Mouse (Mus musculus) urinary bladder, postnatal 25 days (tissue): ENCODE measurements around the gene Arid5b.

Source experiments
- DNase-seq: peaks from one replicate; pipeline ENCODE4 v3.0.0; 2022; ENCODE audit warnings: low spot score

Gene Arid5b

DNA sequence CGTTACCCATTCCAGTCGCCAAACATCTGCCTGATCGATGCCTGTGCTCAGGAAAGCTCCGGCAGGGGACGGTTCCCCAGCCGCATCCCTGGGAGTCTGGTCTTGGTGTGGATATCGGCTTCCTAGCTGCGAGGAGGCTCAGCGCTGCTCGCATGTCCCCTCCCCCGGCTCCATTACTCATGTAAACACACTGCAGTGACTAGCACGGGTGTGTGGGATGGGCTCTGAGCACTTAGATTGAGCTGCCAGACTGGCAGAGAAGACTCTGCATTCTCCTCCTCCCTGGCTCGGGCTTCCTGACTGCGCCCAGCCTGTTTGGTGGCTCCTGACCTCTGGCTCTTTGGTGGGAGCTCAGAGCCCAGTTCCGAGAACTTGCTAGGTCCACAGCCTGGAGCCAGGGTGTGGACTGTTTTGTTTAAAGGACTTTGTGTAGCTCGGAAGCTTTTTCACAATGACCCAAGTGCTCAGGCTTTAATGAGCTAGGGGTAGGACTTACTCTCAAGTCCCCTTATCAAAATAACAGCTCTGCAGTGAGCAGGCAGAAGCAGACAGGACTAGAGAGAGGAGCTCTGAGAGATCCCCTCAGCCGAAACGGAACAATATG, 142.0 kb downstream of the Arid5b start:
- DNase-seq: peak; percentile 65

DNA sequence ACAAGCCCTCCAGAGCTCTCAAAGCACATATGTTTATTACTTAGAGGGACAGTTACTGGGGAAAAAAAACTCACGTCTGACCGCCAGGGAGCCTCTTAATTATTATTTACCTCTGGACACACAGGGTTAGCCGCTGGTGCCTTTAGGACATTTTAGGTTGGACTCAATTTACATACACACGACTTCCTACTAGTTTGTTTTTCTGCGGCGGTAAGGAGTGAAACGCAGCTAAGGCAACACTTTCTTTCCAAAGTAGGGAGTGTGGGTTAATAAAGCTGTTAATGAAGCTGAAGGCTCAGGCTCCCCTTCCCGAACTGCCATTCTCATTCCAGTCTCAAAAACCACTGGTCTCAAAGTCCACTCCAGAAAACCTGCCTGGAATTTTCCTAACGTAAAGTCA, 142.5 kb downstream of the Arid5b start:
- no peak for DNase-seq

DNA sequence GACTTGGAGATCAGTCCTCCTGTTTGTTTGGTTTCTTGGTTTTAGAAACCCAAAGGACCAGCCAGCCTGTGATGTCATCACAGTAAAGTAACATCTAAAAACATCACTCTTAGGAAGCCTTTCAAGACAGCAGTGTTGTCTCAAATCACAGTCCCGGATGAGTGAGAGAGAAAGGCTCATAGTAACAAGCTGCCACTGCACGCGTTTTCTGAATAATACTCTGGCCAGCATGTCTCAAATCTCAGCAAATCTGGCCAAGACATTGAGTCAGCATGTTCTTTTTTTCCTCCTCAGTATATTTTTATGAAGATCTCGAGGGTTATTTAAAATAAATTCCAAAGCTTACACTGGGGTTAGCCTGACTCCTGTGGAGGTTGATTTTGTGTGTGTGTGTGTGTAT, 143.1 kb downstream of the Arid5b start:
- no peak for DNase-seq

DNA sequence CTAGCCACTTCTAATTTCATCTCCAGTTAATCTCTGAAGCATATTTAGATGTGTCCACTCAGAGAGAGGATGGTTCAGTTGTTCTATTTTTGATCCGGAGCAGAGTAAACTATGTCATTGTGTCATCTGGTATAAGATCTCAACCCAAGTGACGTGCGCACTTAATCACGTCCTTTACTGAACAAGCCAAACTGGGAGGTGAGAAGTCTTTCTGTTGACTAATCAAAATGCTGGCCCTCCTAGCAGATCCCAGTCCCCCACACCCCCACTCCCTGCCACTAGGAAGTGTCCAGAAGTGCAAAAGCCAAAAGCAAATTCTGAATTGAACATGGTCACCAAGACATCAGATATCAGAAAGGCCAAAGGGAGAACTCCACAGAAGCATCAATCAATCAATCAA, 144.0 kb downstream of the Arid5b start:
- no peak for DNase-seq

DNA sequence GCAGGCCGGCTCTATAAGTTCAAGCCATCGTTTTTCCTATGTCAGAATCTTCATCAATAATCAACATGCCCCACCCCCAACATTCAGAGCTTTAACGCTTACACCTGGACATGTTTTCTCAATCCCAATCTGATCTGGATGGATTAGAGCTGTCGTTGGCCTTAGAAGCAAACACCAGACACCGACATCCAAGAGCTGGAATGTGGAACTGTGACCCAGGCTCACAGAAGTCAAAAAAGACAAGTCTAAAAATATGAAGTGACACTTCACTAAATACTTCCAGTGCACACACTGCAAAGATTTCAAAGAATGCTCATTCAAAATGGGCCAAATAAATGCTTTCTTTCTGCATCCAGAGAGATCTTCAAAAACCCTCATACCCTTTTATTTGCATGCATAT, 144.5 kb downstream of the Arid5b start:
- no peak for DNase-seq

DNA sequence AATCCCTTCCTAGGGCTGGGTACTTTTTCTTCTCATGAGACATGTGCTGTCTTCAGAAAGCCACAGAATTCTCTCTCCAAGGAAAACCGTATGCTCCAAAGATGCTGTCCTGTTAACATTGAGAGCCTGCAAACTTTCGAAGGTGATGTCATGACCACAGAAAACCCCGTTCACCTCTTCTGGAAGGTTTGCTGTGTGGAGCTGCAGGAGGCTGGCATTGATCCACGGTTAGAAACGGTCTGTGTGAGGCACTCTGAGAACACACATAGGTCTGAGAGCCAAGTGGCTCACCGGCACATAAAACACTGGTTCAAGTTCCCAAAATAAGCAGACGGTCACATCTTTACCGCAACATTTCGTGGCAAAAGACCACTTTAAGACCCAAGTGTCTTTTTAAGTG, 145.9 kb downstream of the Arid5b start:
- no peak for DNase-seq

DNA sequence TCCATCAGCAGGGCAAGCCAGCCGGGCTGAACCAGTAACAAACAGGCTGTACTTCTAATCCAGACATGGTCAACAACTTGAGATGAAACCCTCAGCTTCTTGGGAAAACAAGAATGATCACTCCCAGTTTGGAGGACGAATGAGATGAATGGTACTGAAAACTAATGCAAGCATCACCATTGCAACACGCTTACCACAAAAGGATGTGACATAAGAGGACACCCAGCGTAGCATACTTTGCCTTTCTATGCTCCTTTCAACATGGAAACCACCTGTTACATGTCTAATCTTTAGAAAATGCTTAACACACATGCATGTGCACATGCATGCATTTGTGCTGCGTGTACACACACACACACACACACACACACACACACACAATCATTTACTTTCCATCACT, 146.4 kb downstream of the Arid5b start:
- no peak for DNase-seq

DNA sequence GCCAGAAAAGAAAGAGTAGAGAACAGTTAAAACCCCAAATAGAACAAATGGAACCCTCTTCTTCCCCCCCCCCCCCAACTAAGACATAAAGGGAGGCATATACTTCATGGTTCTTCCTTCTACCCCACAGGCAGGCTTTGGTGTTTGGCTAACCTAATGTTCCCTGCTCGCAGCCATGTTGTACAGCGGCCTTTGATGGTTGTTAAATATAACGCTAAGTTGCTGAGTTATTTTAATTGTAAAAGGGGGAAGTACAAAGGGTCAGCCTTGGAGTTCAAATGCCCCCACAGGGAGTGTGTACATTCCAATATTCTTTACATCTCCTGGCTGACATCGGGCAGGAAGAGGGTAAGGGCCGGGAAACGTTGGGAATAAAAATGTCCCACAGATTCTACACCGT, 148.9 kb downstream of the Arid5b start:
- DNase-seq: no peak

DNA sequence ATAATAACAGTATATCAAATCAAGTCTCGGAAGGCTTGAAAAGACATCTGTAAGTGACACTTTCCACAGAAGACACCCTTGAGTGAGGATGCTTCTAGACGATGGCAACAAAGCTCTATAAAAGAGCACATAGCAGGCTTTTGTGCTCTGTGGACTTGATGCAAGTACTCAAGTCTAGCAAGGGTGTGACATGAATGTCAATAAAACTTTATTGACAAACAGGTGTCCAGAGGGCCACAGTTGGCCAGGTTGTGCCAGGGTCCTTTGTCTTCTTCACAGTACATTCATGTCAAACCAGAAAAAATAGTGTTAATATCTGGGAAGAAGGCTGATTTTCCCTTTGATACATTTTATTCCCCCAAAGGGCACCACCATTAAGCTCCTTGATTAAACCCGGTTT, 149.5 kb downstream of the Arid5b start:
- DNase-seq: no peak

DNA sequence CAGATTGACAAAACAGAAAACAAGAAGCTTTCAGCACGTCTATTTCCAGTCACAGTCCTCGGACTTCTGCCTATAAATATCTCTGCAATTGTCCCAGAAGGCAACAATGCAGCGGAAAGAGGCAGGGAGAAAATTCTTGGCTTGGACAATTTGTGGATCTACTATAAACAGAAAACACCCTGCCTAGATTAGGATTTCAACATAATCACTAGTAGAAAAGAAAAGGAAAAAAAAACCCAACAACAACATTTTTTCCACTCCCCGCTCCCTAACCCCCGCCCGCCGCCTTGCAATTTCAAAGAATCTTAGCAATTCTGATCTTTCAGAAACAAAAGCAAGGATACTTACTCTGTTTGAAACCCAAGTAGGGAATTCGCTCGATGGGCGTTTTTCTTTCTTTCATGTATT, 150.1 kb downstream of the Arid5b start:
- no peak for DNase-seq

DNA sequence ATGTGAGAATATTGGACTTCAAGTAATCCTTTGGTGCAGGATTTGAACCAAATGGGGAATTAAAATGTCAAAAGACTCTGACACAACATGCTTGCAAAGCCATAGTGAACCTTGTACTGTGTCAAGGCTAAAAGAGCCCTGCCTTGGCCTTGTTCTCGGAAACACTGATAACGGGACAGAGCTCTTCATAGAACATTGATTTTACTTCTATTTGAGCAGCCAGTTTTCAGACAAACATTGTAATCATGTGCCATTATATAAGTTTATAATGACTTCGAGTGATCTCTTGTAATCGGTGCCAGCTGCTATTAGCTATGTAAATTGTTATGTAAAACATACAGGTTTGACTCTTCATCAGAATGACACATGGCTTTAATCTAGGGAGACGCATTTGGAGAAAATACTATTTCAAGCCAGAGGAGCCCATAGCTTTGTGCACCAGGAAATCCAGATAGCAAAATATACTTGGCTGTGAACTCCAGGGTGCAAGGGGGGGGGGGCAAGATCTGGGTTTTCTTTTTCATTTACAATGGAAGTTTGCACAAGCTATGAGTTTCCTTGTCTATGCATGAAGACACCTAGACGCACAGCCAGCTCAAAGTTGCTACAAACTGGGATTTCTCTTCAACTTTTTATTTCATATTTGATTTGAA, 150.8 kb downstream of the Arid5b start:
- DNase-seq: no peak

DNA sequence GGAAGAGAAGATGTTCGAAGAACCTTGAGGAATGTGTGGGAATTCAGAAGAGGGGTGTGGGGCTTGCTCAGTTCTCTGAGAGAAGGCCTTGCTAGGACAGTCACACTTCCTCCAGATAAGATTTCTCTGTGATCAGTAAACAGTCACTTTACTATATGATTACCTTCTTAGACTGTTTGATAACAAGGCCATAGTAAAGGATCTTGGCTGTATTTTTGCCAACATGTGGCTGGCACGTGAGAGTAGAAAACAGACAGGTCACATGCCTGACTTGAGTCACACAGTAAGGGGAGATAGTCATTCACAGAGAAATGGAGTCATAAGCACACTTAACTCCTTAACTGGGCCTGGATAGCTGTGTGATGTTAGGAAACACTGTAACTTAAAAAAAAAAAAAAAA, 151.4 kb downstream of the Arid5b start:
- no peak for DNase-seq

DNA sequence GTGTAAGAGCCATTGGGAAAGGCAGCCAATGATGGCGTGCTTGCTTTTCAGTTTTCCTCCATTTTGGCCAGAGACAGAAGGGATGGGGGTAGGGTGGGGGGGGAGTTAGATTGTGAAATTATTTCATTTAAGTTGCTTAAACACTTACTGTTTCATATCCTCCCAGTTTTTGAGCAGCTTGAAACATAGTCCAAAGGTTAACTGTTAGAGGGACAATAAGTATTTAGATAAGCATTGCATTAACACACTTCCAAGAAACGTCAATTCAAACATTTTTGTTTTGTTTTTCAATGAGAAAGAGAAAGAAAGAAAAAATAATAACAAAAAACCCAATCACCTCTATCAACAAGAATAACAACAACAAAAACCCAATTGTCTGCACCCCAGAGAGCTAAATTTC, 152.0 kb downstream of the Arid5b start:
- DNase-seq: no peak

DNA sequence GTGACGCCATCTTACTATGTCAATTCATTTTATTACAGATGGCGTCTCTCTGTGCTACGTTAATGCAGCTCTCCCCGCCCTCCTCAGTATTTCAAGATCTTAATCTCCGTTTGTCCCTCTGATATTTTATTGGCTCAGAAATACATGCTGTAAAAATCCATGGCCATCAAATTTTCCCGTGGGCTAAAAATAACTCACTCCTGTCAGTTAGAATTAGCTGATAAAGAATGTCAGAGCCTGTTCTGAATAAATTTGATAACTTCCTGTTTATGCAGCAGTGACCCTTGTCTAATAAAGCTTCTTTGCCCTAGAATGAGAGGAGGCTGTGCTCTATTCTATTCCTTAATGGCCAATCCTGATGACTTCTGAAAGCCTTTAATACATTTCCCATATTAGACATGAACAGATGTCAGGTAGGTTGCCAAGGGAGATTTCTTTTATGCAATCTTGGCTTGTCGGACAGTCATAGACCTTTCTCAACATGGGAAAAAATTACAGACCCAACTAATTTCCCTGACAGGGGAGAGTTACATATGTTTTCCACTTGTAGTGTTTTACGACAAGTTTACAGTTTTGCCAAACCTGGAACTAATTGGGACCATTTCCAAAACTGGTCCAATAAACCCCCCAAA, 152.5 kb downstream of the Arid5b start:
- DNase-seq: no peak

DNA sequence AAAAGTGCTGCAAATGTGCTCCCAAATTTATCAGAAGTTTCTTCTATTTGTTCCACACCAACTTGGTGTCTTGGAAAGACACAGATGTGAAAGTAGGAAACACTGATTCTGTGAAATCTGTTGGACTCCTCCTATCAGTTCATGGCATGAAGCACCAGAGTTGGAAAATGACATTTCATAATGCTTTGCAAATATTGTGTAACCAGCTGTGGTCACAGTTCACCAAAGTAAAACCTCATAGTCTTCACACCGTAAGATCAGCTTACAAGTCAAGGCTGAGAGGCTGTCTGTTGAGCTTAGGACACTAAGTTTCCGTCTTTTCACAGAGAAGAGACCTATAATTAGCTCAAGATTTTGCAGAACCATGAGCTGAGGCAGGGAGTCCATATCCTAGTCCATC, 153.6 kb downstream of the Arid5b start:
- DNase-seq: no peak

DNA sequence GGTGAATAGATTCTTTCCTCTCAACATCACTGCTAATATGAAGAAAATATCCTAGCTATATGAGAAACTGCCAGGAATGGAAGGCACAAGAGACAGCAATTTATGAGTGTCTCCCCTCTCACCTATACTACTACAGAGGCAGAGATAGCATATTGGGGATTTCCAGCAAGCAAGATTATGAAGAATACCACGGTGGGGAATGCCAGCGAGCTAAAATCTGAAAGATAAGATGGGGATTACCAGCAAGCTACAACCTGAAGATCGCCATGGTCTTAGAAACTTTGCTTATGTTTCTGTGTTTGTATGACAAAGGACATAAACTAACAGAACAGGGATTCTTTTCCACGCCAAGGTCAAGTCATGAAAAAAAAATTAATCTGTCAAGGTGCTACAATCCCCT, 155.1 kb downstream of the Arid5b start:
- no peak for DNase-seq

DNA sequence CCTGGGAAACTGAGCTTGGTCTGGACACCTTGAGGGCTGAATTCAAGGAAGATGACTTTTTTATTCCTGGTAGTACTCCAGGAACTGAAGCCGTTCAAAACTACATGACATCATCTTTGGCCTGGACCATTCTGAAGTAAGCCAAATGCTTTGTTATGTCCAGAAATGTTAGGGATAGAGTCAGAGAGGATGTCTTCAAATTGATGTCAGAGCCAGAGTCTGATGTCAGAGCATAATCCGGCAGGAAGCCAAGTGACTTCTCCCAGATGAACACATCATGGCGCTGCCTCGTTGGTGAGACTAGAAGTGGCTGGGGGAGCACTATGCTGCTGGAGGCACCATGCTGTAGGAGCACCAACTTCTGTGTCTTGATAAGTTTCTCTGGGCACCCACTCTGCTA, 156.6 kb downstream of the Arid5b start:
- DNase-seq: no peak

DNA sequence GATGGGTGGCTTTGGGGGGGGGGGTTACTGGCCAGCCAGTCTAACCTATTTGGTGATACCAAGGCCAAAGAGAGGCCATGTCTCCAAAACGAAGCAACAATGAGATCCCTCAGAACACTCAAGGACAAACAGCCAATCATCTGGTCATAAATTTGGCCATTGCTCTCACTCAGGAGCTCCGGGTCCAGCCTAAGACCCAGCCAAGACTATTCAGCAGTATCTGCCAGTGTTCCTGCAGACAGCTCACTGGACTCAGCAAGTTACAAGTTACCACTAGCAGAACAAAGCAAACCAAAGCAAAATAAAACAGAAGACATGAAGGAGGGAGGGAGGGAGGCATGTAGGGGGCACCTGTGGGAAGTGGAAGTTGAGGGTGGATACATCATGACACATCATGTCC, 157.3 kb downstream of the Arid5b start:
- DNase-seq: no peak

DNA sequence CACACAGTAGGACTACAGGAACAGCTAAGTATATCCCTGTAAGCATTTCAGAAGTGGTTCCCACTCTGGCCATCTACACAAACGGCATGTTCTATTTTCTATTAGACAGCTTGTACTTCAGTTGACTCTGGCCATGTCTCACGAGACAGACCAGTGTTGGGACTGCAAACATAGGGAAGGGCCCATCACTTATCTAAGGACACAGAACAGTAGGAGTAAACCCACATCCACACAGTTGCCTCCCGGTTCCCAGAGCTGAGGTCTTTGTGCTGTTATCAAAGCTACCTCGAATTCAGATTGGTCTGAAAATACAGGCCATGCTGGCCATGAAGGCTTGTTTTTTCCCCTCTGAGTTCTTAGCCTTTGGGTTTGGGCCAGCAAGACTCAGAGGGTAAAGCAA, 158.5 kb downstream of the Arid5b start:
- no peak for DNase-seq

DNA sequence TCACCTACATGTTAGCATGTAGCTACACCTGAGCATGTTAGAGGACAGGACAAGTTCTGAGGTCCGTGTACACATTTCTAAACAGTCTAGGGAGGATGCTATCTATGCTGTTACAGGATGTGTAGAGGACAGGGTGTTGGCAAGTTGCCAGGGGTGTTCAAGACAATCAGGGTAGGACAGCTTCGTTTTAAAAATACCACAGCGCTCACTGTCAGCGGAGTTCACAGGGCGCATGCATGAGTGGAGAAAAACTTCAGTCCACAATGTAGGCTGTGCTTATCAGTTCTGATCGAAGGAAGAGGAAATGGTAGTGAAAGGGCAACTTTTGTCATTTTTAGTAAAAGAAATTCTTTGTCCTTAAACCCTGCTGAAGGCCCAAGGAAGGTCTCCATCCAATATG, 159.3 kb downstream of the Arid5b start:
- DNase-seq: no peak

DNA sequence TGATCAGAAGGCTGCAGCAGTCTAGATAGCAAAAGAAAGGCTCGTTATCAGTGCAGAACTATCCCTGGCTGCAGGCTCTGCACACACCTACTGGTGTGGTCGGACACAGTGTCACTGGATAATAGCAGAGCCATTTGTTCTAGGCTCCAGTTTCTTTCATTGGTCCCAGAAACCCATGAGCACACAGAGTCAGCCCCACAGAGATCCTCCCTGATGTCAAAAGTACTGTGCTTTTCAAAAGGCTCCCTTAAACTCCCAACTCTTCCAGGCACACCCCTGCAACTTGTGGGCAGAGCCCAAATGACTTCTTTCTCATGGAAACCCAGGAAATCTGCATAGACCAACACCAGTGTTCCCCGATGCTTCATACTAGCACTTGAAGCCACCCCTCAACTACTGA, 163.6 kb downstream of the Arid5b start:
- DNase-seq: no peak

DNA sequence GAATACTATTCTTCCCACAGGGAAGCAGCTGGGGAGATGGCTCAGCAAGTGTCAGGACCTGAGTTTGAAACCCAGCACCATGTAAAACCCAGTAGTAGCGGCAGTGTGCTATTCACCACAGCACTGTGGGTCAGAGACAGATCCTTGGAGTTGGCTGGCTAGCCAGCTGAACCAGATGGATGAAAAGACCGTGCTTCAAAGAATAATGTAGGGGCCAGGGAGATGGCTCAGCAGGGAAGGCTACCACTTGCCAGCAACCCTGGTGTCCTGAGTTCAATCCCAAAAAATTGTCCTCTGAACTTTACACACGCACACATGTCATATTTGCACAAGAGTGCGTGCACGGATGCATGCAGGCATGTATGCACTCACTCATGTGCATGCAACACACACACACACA, 164.9 kb downstream of the Arid5b start:
- no peak for DNase-seq

DNA sequence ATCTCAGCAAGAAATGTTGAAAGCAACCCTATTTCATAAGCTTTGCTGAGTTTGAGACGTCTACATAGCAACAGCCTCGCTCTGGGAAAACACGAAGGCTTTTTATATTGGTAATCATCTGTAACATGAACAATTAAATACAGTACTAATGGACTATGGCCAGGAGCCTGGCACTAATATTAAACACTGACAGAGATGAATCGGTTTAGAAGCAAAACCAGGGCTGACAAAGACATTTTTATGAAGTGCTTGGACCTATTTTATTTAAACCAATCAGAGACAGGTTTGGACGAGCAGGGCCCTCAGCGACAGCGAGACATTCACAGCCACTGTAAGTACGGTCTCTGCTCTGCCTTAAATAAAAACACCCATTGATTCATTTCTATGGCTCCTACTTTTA, 165.6 kb downstream of the Arid5b start:
- no peak for DNase-seq

DNA sequence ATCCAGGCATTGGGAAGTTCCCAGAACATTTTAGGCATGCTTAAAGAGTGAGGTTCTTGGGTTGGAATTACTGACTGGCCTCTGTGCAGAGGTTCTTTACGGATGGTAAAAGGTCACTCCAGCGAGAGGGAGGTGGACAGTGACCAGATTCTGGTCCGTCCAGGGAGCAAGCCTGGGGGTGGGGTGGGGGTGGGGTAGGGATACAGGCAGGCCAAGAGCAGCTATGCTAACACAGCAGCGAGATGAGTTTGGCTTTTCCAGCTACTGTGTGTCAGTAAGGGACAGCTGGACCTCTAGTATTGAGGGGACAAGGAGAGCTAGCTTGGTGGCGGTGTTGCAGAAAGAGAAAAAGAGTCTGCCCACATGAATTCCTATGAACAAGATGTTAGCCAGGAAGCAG, 167.9 kb downstream of the Arid5b start:
- DNase-seq: no peak
